Mouse (Mus musculus): Measurements from ENCODE around the gene Pola1.

DNA sequence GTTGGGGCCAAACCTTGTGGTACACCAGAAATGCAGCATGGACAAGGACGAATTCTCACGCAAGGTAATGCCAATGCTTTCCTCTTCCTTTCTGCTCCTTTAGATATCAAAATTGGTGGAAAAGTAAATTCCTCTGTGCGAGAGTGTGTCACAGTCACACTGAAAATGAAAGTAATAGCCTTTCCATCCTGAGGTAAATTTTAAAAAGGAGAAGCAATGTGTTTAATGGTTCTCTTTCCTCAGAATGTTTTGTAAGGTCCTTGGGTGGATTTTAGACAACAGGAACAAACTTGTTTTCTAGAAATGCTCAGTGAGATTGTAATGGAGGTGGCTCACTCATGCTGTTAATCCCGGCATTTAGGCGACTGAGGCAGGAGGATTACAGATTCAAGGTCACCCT is 23.2 kb upstream of the Pola1 start:
- no peak for TF ChIP-seq POLR2A (IDR thresholded peaks at IDR 0.05; ENCODE audit: insufficient read depth, low read depth, low read length)
- no peak for TF ChIP-seq CTCF (IDR thresholded peaks at IDR 0.05; ENCODE audit: insufficient read depth, low read depth, low read length)

Data from olfactory bulb, adult 2 months (tissue).